Mouse (Mus musculus) CD8-positive naive resting alpha-beta T cell, adult 2 months (primary cell): ENCODE results near the gene Nup133.

Source experiments
- DNase-seq, 2 experiments: peaks; one replicate each; pipeline ENCODE4 v3.0.0; 2022; ENCODE audit warnings: low read depth in 2 of 2, low spot score in 2 of 2

The Nup133 gene

GRCm38 (mm10) chr8:123891271-123891670, 57.8 kb downstream of the Nup133 start:
- no peak for DNase-seq

GRCm38 (mm10) chr8:123889797-123890196, 59.3 kb downstream of the Nup133 start:
- DNase-seq: no peak

GRCm38 (mm10) chr8:123887956-123888355, 61.1 kb downstream of the Nup133 start:
- no peak for DNase-seq

GRCm38 (mm10) chr8:123887163-123887562, 61.9 kb downstream of the Nup133 start:
- no peak for DNase-seq

GRCm38 (mm10) chr8:123884721-123885565, 64.1 kb downstream of the Nup133 start:
- no peak for DNase-seq

- no peak for DNase-seq
Measured at GRCm38 (mm10) chr8:123883094-123883493, 66.0 kb downstream of the Nup133 start.

- DNase-seq: no peak
Measured at GRCm38 (mm10) chr8:123882412-123882811, 66.7 kb downstream of the Nup133 start.

GRCm38 (mm10) chr8:123880821-123881350, 68.2 kb downstream of the Nup133 start:
- no peak for DNase-seq

GRCm38 (mm10) chr8:123880271-123880670, 68.8 kb downstream of the Nup133 start:
- no peak for DNase-seq

- no peak for DNase-seq
Measured at GRCm38 (mm10) chr8:123877865-123878264, 71.2 kb downstream of the Nup133 start.

- DNase-seq: no peak
Measured at GRCm38 (mm10) chr8:123874324-123874723, 74.7 kb downstream of the Nup133 start.

GRCm38 (mm10) chr8:123873364-123873763, 75.7 kb downstream of the Nup133 start:
- no peak for DNase-seq

- no peak for DNase-seq
Measured at GRCm38 (mm10) chr8:123872048-123872447, 77.0 kb downstream of the Nup133 start.

GRCm38 (mm10) chr8:123866971-123867370, 82.1 kb downstream of the Nup133 start:
- no peak for DNase-seq

- no peak for DNase-seq
Measured at GRCm38 (mm10) chr8:123865786-123866185, 83.3 kb downstream of the Nup133 start.

- DNase-seq: no peak
Measured at GRCm38 (mm10) chr8:123860386-123860785, 88.7 kb downstream of the Nup133 start.

GRCm38 (mm10) chr8:123859648-123860259, 89.3 kb downstream of the Nup133 start, which contains the start of gene Ccsap:
Gene Ccsap, minus strand, starts transcription at chr8:123860209.
- peak; percentile 53 to 54 for DNase-seq

GRCm38 (mm10) chr8:123858941-123859647, 90.0 kb downstream of the Nup133 start:
- peak; percentile 87 to 88 for DNase-seq

- DNase-seq: no peak
Measured at GRCm38 (mm10) chr8:123858574-123858940, 90.5 kb downstream of the Nup133 start.

GRCm38 (mm10) chr8:123857361-123857760, 91.7 kb downstream of the Nup133 start:
- no peak for DNase-seq

GRCm38 (mm10) chr8:123854733-123855475, 94.2 kb downstream of the Nup133 start:
- DNase-seq: no peak
